ENCODE assay signal across 14 mouse cellular contexts in genomic region chr9:91942001-91942400, GRCm38 (mm10).
"Had no signal": no experiment of that assay in that cellular context is flagged by ENCODE, and none has a peak within 500 bp of the region (broad histone marks: within the 10 kb centered on the region; RNA-seq: fewer than 3 reads in every experiment).

No protein-coding gene starts in this region.

- H3K27ac ChIP-seq: layer of hippocampus, adult 2 months; limb, embryonic 12.5 days; liver, embryonic 15.5 days; macrophage; midbrain, embryonic 12.5 days; neural tube, embryonic 12.5 days; stomach, postnatal 0 days had no signal

- H3K36me3 ChIP-seq: limb, embryonic 12.5 days; liver, embryonic 15.5 days; midbrain, embryonic 12.5 days; neural tube, embryonic 12.5 days had no signal

- H3K4me2 ChIP-seq: limb, embryonic 12.5 days; liver, embryonic 11.5 days; liver, embryonic 15.5 days; midbrain, embryonic 12.5 days; neural tube, embryonic 12.5 days had no signal

- H3K27me3 ChIP-seq: limb, embryonic 12.5 days; liver, embryonic 15.5 days; megakaryocyte, embryonic 14.5 days; midbrain, embryonic 12.5 days; neural tube, embryonic 12.5 days had no signal

- H3K9ac ChIP-seq: limb, embryonic 12.5 days; liver, embryonic 15.5 days; midbrain, embryonic 12.5 days; neural tube, embryonic 12.5 days had no signal

- DNase-seq: kidney, postnatal 10 days; kidney, postnatal 4 days; lung, adult 2 months; lung, postnatal 10 days; thymus, postnatal 4 days had no signal

- H3K4me1 ChIP-seq: limb, embryonic 12.5 days; liver, embryonic 15.5 days; megakaryocyte, embryonic 14.5 days; midbrain, embryonic 12.5 days; neural tube, embryonic 12.5 days had no signal

- H3K9me3 ChIP-seq: limb, embryonic 12.5 days; liver, embryonic 15.5 days; megakaryocyte, embryonic 14.5 days; midbrain, embryonic 12.5 days; neural tube, embryonic 12.5 days had no signal

- H3K4me3 ChIP-seq: layer of hippocampus, adult 2 months; limb, embryonic 12.5 days; liver, embryonic 15.5 days; megakaryocyte, embryonic 14.5 days; midbrain, embryonic 12.5 days; neural tube, embryonic 12.5 days had no signal
